Mouse (Mus musculus) thymus, postnatal 0 days (tissue): Measurements from ENCODE around the gene Lrfn2. TPM values are rescaled to one million over a fixed set of nuclear protein-coding genes. Genes with fewer than 3 reads are reported as not detected.

Experiments
- DNase-seq: peaks from one replicate; pipeline ENCODE4 v3.0.0-alpha.2; 2015; ENCODE audit warnings: low spot score
- polyA plus RNA-seq: library from polyadenylated mRNA; unstranded; fragments of >200 nt; fragmentation: Nextera tagmentation; extraction: Ambion mirVana; gene quantifications from 2 replicates; pipeline ENCODE4 v1.2.1, GENCODE M21; 2015

The Lrfn2 gene
- polyA plus RNA-seq, 1 experiment from 2014 or later = 0.09 TPM

GRCm38 (mm10) chr17:48963740-48964139 lies 31.6 kb downstream of the Lrfn2 start:
- DNase-seq = no peak

GRCm38 (mm10) chr17:48968304-48968703 lies 36.1 kb downstream of the Lrfn2 start:
- no peak for DNase-seq

- no peak for DNase-seq
Observed at GRCm38 (mm10) chr17:48971296-48971695, 39.1 kb downstream of the Lrfn2 start.

- no peak for DNase-seq
Observed at GRCm38 (mm10) chr17:48972866-48973265, 40.7 kb downstream of the Lrfn2 start.

- DNase-seq = no peak
Observed at GRCm38 (mm10) chr17:48973394-48973793, 41.2 kb downstream of the Lrfn2 start.

- DNase-seq = no peak
Observed at GRCm38 (mm10) chr17:48975055-48975454, 42.9 kb downstream of the Lrfn2 start.

- DNase-seq = no peak
Observed at GRCm38 (mm10) chr17:48976611-48977022, 44.4 kb downstream of the Lrfn2 start.

GRCm38 (mm10) chr17:48995256-48995993 lies 63.2 kb downstream of the Lrfn2 start:
- no peak for DNase-seq

- DNase-seq = no peak
Observed at GRCm38 (mm10) chr17:48999463-49000227, 67.5 kb downstream of the Lrfn2 start.

- DNase-seq = peak; percentile 6
Observed at GRCm38 (mm10) chr17:49009384-49010073, 77.3 kb downstream of the Lrfn2 start.

- DNase-seq = no peak
Observed at GRCm38 (mm10) chr17:49013876-49014600, 81.9 kb downstream of the Lrfn2 start.

GRCm38 (mm10) chr17:49015368-49015767 lies 83.2 kb downstream of the Lrfn2 start:
- no peak for DNase-seq

GRCm38 (mm10) chr17:49016229-49016628 lies 84.0 kb downstream of the Lrfn2 start:
- no peak for DNase-seq

- DNase-seq = no peak
Observed at GRCm38 (mm10) chr17:49017438-49018415, 85.5 kb downstream of the Lrfn2 start.

GRCm38 (mm10) chr17:49018774-49019488 lies 86.8 kb downstream of the Lrfn2 start:
- no peak for DNase-seq

GRCm38 (mm10) chr17:49029556-49030268 lies 97.5 kb downstream of the Lrfn2 start:
- peak; percentile 58 for DNase-seq

GRCm38 (mm10) chr17:49030269-49030615 lies 98.1 kb downstream of the Lrfn2 start:
- no peak for DNase-seq

- no peak for DNase-seq
Observed at GRCm38 (mm10) chr17:49030841-49031240, 98.7 kb downstream of the Lrfn2 start.

- DNase-seq = no peak
Observed at GRCm38 (mm10) chr17:49031790-49032189, 99.6 kb downstream of the Lrfn2 start.
